Mouse (Mus musculus): ENCODE data around the gene Entpd1. TPM values are rescaled to one million over a fixed set of nuclear protein-coding genes. Genes with fewer than 3 reads are reported as not detected.

The Entpd1 gene
- total and polyA plus RNA-seq, 3 experiments, result not detected

DNA sequence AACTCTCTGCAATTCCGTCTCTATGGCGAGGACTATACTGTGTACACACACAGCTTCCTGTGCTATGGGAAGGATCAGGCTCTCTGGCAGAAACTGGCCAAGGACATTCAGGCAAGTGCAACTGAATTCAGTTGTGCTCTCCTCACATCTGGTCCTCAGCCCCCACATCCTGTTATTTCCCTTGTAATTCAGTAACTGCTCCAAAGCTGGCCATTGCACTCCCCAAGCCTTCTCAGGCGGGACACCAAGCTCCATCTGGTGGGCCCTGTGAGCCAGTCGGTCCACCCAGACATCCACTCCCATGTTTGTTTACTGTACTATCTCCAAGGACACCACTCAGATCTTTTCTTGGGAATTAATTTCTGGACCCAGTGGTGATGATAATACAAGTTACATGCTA lies 114.0 kb downstream of the Entpd1 start:
- Histone ChIP-seq H3K27ac (ENCODE audit: control insufficient read depth, low read depth, low read length) (no peak overlapping the region), H3K79me2 (ENCODE audit: control insufficient read depth, insufficient read depth, low read length, poor library complexity) (no peaks in the 10 kb centered on the region), H3K9me3 (replicated peaks; ENCODE audit: insufficient read depth, low read length) (no peaks in the 10 kb centered on the region), H3K4me3 (ENCODE audit: control insufficient read depth in 1 of 2, insufficient read depth in 1 of 2, low read depth in 2 of 2, low read length in 2 of 2) (no peak overlapping the region), H3K27me3 (ENCODE audit: control insufficient read depth in 1 of 2, insufficient read depth in 2 of 2, low read length in 2 of 2) (peaks cover 0 to 6% of the 10 kb centered on the region in 2 experiments), H3K36me3 (ENCODE audit: control insufficient read depth in 1 of 2, insufficient read depth in 2 of 2, low read length in 2 of 2) (no peaks in the 10 kb centered on the region), H3K9ac (ENCODE audit: control insufficient read depth, low read depth, low read length, poor library complexity, severe bottlenecking) (no peak overlapping the region), H3K4me1 (ENCODE audit: control insufficient read depth in 1 of 2, insufficient read depth in 2 of 2, low read length in 2 of 2) (no peaks in the 10 kb centered on the region)
- DNase-seq (ENCODE audit: low read depth, low spot score), result no peak
- TF ChIP-seq POLR2AphosphoS5 (IDR thresholded peaks at IDR 0.05; ENCODE audit: borderline replicate concordance, low read depth, low read length) (no peak), CHD1 (IDR thresholded peaks at IDR 0.05; ENCODE audit: low read depth, low read length) (no peak), RAD21 (IDR thresholded peaks at IDR 0.05; ENCODE audit: low read depth, low read length) (no peak), USF1 (IDR thresholded peaks at IDR 0.05; ENCODE audit: low read depth, low read length) (no peak), UBTF (IDR thresholded peaks at IDR 0.05; ENCODE audit: borderline replicate concordance, insufficient read depth, low read depth, low read length) (no peak), MEF2A (IDR thresholded peaks at IDR 0.05; ENCODE audit: extremely low read depth, insufficient replicate concordance, low read depth, low read length, poor library complexity, severe bottlenecking) (no peak)

DNA sequence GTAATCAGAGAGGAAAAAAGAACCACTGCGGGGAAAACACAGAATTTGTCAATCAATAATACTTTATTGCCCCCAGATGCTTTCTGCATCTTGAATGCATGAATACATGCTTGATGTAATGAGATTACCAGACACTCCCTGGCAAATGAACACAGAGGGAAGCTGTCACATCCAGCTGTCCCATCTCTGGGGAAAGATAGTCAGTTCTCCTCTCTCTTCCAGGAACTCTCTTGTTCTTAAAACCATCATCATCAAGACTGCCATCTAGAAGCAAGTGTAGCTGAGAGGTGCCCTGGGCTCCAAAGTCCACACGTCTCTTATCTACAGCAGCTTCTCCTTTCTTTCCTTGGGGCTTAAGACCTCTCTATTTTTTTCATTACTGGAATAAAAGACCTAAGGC lies 114.4 kb downstream of the Entpd1 start:
- Histone ChIP-seq H3K9ac (ENCODE audit: control insufficient read depth, low read depth, low read length, poor library complexity, severe bottlenecking) (no peak overlapping the region), H3K9me3 (replicated peaks; ENCODE audit: insufficient read depth, low read length) (no peaks in the 10 kb centered on the region), H3K4me1 (ENCODE audit: control insufficient read depth in 1 of 2, insufficient read depth in 2 of 2, low read length in 2 of 2) (no peaks in the 10 kb centered on the region), H3K27ac (ENCODE audit: control insufficient read depth, low read depth, low read length) (no peak overlapping the region), H3K27me3 (ENCODE audit: control insufficient read depth in 1 of 2, insufficient read depth in 2 of 2, low read length in 2 of 2) (peaks cover 0 to 6% of the 10 kb centered on the region in 2 experiments), H3K79me2 (ENCODE audit: control insufficient read depth, insufficient read depth, low read length, poor library complexity) (no peaks in the 10 kb centered on the region), H3K36me3 (ENCODE audit: control insufficient read depth in 1 of 2, insufficient read depth in 2 of 2, low read length in 2 of 2) (no peaks in the 10 kb centered on the region), H3K4me3 (ENCODE audit: control insufficient read depth in 1 of 2, insufficient read depth in 1 of 2, low read depth in 2 of 2, low read length in 2 of 2) (no peak overlapping the region)
- no peak for DNase-seq (ENCODE audit: low read depth, low spot score)
- TF ChIP-seq NELFE (IDR thresholded peaks at IDR 0.05; ENCODE audit: low read depth, low read length) (no peak), MYC (IDR thresholded peaks at IDR 0.05; ENCODE audit: low read depth, low read length) (no peak)

DNA sequence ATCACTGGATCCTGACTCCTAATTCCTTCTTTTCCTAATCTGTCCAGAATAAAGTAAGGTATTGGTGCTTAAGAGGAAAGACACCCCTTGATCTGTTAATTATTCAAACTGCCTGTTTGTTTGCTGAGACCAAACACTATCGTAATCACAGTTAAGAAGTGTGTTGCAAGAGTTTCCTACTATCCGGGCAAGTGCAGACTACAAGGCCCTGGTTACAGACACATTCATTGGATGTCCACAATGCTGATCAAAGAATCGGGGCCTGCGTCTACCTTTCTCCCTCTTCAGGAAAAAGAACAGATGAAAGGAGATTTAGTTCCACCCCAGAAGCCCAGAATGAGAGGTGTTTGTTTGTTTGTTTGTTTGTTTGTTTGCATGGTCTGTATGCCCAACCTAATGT lies 116.0 kb downstream of the Entpd1 start:
- peaks cover under 1 to 6% of the 10 kb centered on the region in 2 experiments for H3K27me3 ChIP-seq (ENCODE audit: control insufficient read depth in 1 of 2, insufficient read depth in 2 of 2, low read length in 2 of 2)
- no peaks in the 10 kb centered on the region for H3K4me1 ChIP-seq (ENCODE audit: control insufficient read depth in 1 of 2, insufficient read depth in 2 of 2, low read length in 2 of 2)
- DNase-seq (ENCODE audit: low read depth, low spot score), result no peak
- TF ChIP-seq TCF12 (IDR thresholded peaks at IDR 0.05; ENCODE audit: low read depth, low read length), result no peak
- no peak for TF ChIP-seq MEF2A (IDR thresholded peaks at IDR 0.05; ENCODE audit: extremely low read depth, insufficient replicate concordance, low read depth, low read length, poor library complexity, severe bottlenecking)
- TF ChIP-seq E2F4 (IDR thresholded peaks at IDR 0.05; ENCODE audit: borderline replicate concordance, low read depth, low read length), result no peak
- no peak for TF ChIP-seq NELFE (IDR thresholded peaks at IDR 0.05; ENCODE audit: low read depth, low read length)
- no peak for TF ChIP-seq CHD1 (IDR thresholded peaks at IDR 0.05; ENCODE audit: low read depth, low read length)
- TF ChIP-seq ETS1 (IDR thresholded peaks at IDR 0.05; ENCODE audit: low read depth, low read length), result no peak
- no peak for TF ChIP-seq MYB (IDR thresholded peaks at IDR 0.05; ENCODE audit: low read depth, low read length)
- TF ChIP-seq MYC (IDR thresholded peaks at IDR 0.05; ENCODE audit: low read depth, low read length), result no peak
- TF ChIP-seq ZC3H11A (IDR thresholded peaks at IDR 0.05; ENCODE audit: low read depth, low read length), result no peak
- no peak for TF ChIP-seq POLR2AphosphoS2 (IDR thresholded peaks at IDR 0.05; ENCODE audit: low read length)
- TF ChIP-seq MAZ (IDR thresholded peaks at IDR 0.05; ENCODE audit: low read depth, low read length), result no peak
- no peak for TF ChIP-seq RCOR1 (IDR thresholded peaks at IDR 0.05; ENCODE audit: low read depth, low read length)
- no peak for TF ChIP-seq CTCF (IDR thresholded peaks at IDR 0.05 in 2 of 3, conservative IDR thresholded peaks at IDR 0.05 in 1 of 3; ENCODE audit: control insufficient read depth in 1 of 3, insufficient read depth in 1 of 3, low read depth in 2 of 3, low read length in 3 of 3, poor library complexity in 1 of 3, severe bottlenecking in 1 of 3)
- no peak for TF ChIP-seq ZKSCAN1 (IDR thresholded peaks at IDR 0.05; ENCODE audit: low read depth, low read length)
- no peak for TF ChIP-seq RAD21 (IDR thresholded peaks at IDR 0.05; ENCODE audit: low read depth, low read length)
- no peak for TF ChIP-seq ELF1 (IDR thresholded peaks at IDR 0.05; ENCODE audit: low read depth, low read length)
- TF ChIP-seq MAFK (IDR thresholded peaks at IDR 0.05; ENCODE audit: borderline replicate concordance, low read depth, low read length), result no peak
- no peak overlapping the region for H3K4me3 ChIP-seq (ENCODE audit: control insufficient read depth in 1 of 2, insufficient read depth in 1 of 2, low read depth in 2 of 2, low read length in 2 of 2)
- H3K9me3 ChIP-seq (replicated peaks; ENCODE audit: insufficient read depth, low read length), result no peaks in the 10 kb centered on the region
- no peak overlapping the region for H3K9ac ChIP-seq (ENCODE audit: control insufficient read depth, low read depth, low read length, poor library complexity, severe bottlenecking)
- H3K36me3 ChIP-seq (ENCODE audit: control insufficient read depth in 1 of 2, insufficient read depth in 2 of 2, low read length in 2 of 2), result no peaks in the 10 kb centered on the region
- no peak overlapping the region for H3K27ac ChIP-seq (ENCODE audit: control insufficient read depth, low read depth, low read length)
- H3K79me2 ChIP-seq (ENCODE audit: control insufficient read depth, insufficient read depth, low read length, poor library complexity), result no peaks in the 10 kb centered on the region
